Mouse (Mus musculus): Measurements from ENCODE around the gene Glis1. TPM values are rescaled to one million over a fixed set of nuclear protein-coding genes. Genes with fewer than 3 reads are reported as not detected.

The Glis1 gene
- polyA plus RNA-seq, 1 experiment from 2014 or later: 0.29 TPM

Small RNA genes within 50 kb of the gene (microRNA-seq; reads per million reads assigned to microRNA genes)
- gene Gm24804: not detected

Other genes starting within 250 kb of the Glis1 start
- not detected in 2 replicates for gene Ldlrad1, start 225.4 kb upstream of the Glis1 start, polyA plus RNA-seq (2015; fragmentation: Nextera tagmentation; extraction: Ambion mirVana)
- gene Lrrc42, start 181.1 kb upstream of the Glis1 start, polyA plus RNA-seq (2015; fragmentation: Nextera tagmentation; extraction: Ambion mirVana): 38.8 and 50.1 TPM in 2 replicates
- gene Hspb11, start 181.0 kb upstream of the Glis1 start, polyA plus RNA-seq (2015; fragmentation: Nextera tagmentation; extraction: Ambion mirVana): 26.9 and 40.2 TPM in 2 replicates
- gene Dio1, start 127.4 kb upstream of the Glis1 start, polyA plus RNA-seq (2015; fragmentation: Nextera tagmentation; extraction: Ambion mirVana): 0.51 TPM in 1 of 2 replicates, not detected in the other
- gene Yipf1, start 120.2 kb upstream of the Glis1 start, polyA plus RNA-seq (2015; fragmentation: Nextera tagmentation; extraction: Ambion mirVana): 40.3 and 41.1 TPM in 2 replicates
- 18.9 and 23.3 TPM in 2 replicates for gene Ndc1, start 66.8 kb upstream of the Glis1 start, polyA plus RNA-seq (2015; fragmentation: Nextera tagmentation; extraction: Ambion mirVana)
- not detected in 2 replicates for gene Dmrtb1, start 249.6 kb downstream of the Glis1 start, polyA plus RNA-seq (2015; fragmentation: Nextera tagmentation; extraction: Ambion mirVana)